Mouse (Mus musculus) midbrain, embryonic 15.5 days (tissue): ENCODE results near the gene Hoxd8. TPM values are rescaled to one million over a fixed set of nuclear protein-coding genes. Genes with fewer than 3 reads are reported as not detected.
A peak's percentile ranks its signal among the peaks of the same experiment; 100 is the strongest.

Experiments
- ATAC-seq: fragments of 200-750 bp; cut with Nextera tagmentation; replicated peaks from 2 replicates; pipeline ENCODE4 v1.8.0; 2017; ENCODE audit warnings: moderate TSS enrichment
- H3K27ac ChIP-seq: fragments of 300-500 bp; sonication (generic); 2 replicates; pipeline ENCODE4 v1.5.1; 2015; ENCODE audit warnings: mild to moderate bottlenecking, inconsistent platforms
- H3K27me3 ChIP-seq: fragments of 300-500 bp; sonication (generic); replicated peaks from 2 replicates; pipeline ENCODE4 v1.6.1; 2015; ENCODE audit warnings: inconsistent platforms
- H3K36me3 ChIP-seq: fragments of 300-500 bp; sonication (generic); replicated peaks from 2 replicates; pipeline ENCODE4 v1.6.1; 2015; ENCODE audit warnings: inconsistent platforms
- H3K4me1 ChIP-seq: fragments of 300-500 bp; sonication (generic); 2 replicates; pipeline ENCODE4 v1.6.1; 2015; ENCODE audit warnings: inconsistent platforms
- H3K4me2 ChIP-seq: fragments of 300-500 bp; sonication (generic); 2 replicates; pipeline ENCODE4 v1.6.1; 2015; ENCODE audit warnings: inconsistent platforms, mild to moderate bottlenecking, moderate library complexity
- H3K4me3 ChIP-seq: fragments of 300-500 bp; sonication (generic); 2 replicates; pipeline ENCODE4 v1.5.1; 2015; ENCODE audit warnings: mild to moderate bottlenecking, inconsistent platforms
- H3K9ac ChIP-seq: fragments of 300-500 bp; sonication (generic); 2 replicates; pipeline ENCODE4 v1.6.1; 2015; ENCODE audit warnings: mild to moderate bottlenecking, inconsistent platforms
- H3K9me3 ChIP-seq: fragments of 300-500 bp; sonication (generic); 2 replicates; pipeline ENCODE4 v1.6.1; 2016; ENCODE audit warnings: inconsistent platforms
- WGBS: fragments of 180-500 bp; shearing (Covaris S2); methylation state at CpG from one replicate; pipeline ENCODE4 v1.1.7; 2015; ENCODE audit warnings: mixed read lengths; 5-methylcytosine and 5-hydroxymethylcytosine counted together
- polyA plus RNA-seq: library from polyadenylated mRNA; unstranded; fragments of >200 nt; fragmentation: Nextera tagmentation; extraction: Ambion mirVana; gene quantifications from 2 replicates; pipeline ENCODE4 v1.2.1, GENCODE M21; 2015

Gene Hoxd8
- polyA plus RNA-seq, 1 experiment from 2014 or later: 0.10 TPM

GRCm38 (mm10) chr2:74721882-74722281, 17.5 kb downstream of the Hoxd8 start:
- H3K36me3 ChIP-seq: no peaks in the 10 kb centered on the region
- 5% methylated on average over 6 of the region's 6 CpGs for WGBS
- H3K9me3 ChIP-seq: no peaks in the 10 kb centered on the region
- no peak overlapping the region for H3K4me2 ChIP-seq
- H3K9ac ChIP-seq: no peak overlapping the region
- ATAC-seq: no peak
- H3K27me3 ChIP-seq: peaks cover 99% of the 10 kb centered on the region
- H3K4me1 ChIP-seq: 0 out of 2 replicates have a peak, but pooled peaks cover 2% of the 10 kb centered on the region
- H3K27ac ChIP-seq: no peak overlapping the region
- no peak overlapping the region for H3K4me3 ChIP-seq

GRCm38 (mm10) chr2:74722949-74723348, 18.5 kb downstream of the Hoxd8 start:
- no peak for ATAC-seq
- Histone ChIP-seq H3K4me1 (0 out of 2 replicates have a peak, but pooled peaks cover 3% of the 10 kb centered on the region), H3K4me3 (no peak overlapping the region), H3K36me3 (no peaks in the 10 kb centered on the region), H3K27ac (no peak overlapping the region), H3K9me3 (no peaks in the 10 kb centered on the region), H3K27me3 (peaks cover 99% of the 10 kb centered on the region), H3K9ac (no peak overlapping the region), H3K4me2 (no peak overlapping the region)
- WGBS: 4% methylated on average over 8 of the region's 8 CpGs

GRCm38 (mm10) chr2:74724244-74725015, 20.0 kb downstream of the Hoxd8 start:
- H3K9me3 ChIP-seq: no peaks in the 10 kb centered on the region
- no peak overlapping the region for H3K9ac ChIP-seq
- 7% methylated on average over 7 of the region's 7 CpGs for WGBS
- no peak overlapping the region for H3K4me2 ChIP-seq
- no peaks in the 10 kb centered on the region for H3K36me3 ChIP-seq
- H3K4me3 ChIP-seq: no peak overlapping the region
- H3K27ac ChIP-seq: no peak overlapping the region
- H3K27me3 ChIP-seq: peaks cover 99% of the 10 kb centered on the region
- 0 out of 2 replicates have a peak, but pooled peaks cover 3% of the 10 kb centered on the region for H3K4me1 ChIP-seq
- no peak for ATAC-seq

GRCm38 (mm10) chr2:74725171-74725570, 20.8 kb downstream of the Hoxd8 start:
- 0 out of 2 replicates have a peak, but pooled peaks cover 3% of the 10 kb centered on the region for H3K4me1 ChIP-seq
- H3K4me3 ChIP-seq: no peak overlapping the region
- ATAC-seq: no peak
- peaks cover 97% of the 10 kb centered on the region for H3K27me3 ChIP-seq
- H3K9ac ChIP-seq: no peak overlapping the region
- H3K9me3 ChIP-seq: no peaks in the 10 kb centered on the region
- H3K4me2 ChIP-seq: no peak overlapping the region
- H3K27ac ChIP-seq: no peak overlapping the region
- WGBS: 2% methylated on average over 17 of the region's 17 CpGs
- no peaks in the 10 kb centered on the region for H3K36me3 ChIP-seq

GRCm38 (mm10) chr2:74726551-74726950, 22.1 kb downstream of the Hoxd8 start, which contains the start of gene Gm28230:
Gm28230 (plus strand) TSS chr2:74726728.
- H3K4me3 ChIP-seq: no peak within 1 kb of the TSS
- no peak within 1 kb of the TSS for H3K27ac ChIP-seq
- H3K27me3 ChIP-seq: peaks cover 96% of the 10 kb centered on the region
- H3K9me3 ChIP-seq: no peaks in the 10 kb centered on the region
- no peaks in the 10 kb centered on the region for H3K36me3 ChIP-seq
- H3K9ac ChIP-seq: no peak within 1 kb of the TSS
- ATAC-seq: no peak
- H3K4me1 ChIP-seq: 0 out of 2 replicates have a peak, but pooled peaks cover 3% of the 10 kb centered on the region
- WGBS: 3% methylated on average over 5 of the region's 5 CpGs
- peak within 1 kb of the TSS; percentile 6; the same call in 1 of the 2 replicates for H3K4me2 ChIP-seq

- no peak overlapping the region for H3K9ac ChIP-seq
- H3K4me2 ChIP-seq: peak overlapping the region; percentile 6; the same call in 1 of the 2 replicates
- no peaks in the 10 kb centered on the region for H3K9me3 ChIP-seq
- ATAC-seq: no peak
- H3K4me1 ChIP-seq: 0 out of 2 replicates have a peak, but pooled peaks cover 3% of the 10 kb centered on the region
- no peaks in the 10 kb centered on the region for H3K36me3 ChIP-seq
- H3K27ac ChIP-seq: no peak overlapping the region
- under 1% methylated on average over 43 of the region's 43 CpGs for WGBS
- H3K4me3 ChIP-seq: no peak overlapping the region
- peaks cover 96% of the 10 kb centered on the region for H3K27me3 ChIP-seq
Observed at GRCm38 (mm10) chr2:74726973-74727639, 22.7 kb downstream of the Hoxd8 start.

GRCm38 (mm10) chr2:74727640-74728302, 23.4 kb downstream of the Hoxd8 start:
- no peaks in the 10 kb centered on the region for H3K9me3 ChIP-seq
- H3K27ac ChIP-seq: no peak overlapping the region
- H3K4me3 ChIP-seq: no peak overlapping the region
- WGBS: 1% methylated on average over 25 of the region's 25 CpGs
- no peak for ATAC-seq
- no peak overlapping the region for H3K4me2 ChIP-seq
- peaks cover 96% of the 10 kb centered on the region for H3K27me3 ChIP-seq
- 0 out of 2 replicates have a peak, but pooled peaks cover 3% of the 10 kb centered on the region for H3K4me1 ChIP-seq
- no peaks in the 10 kb centered on the region for H3K36me3 ChIP-seq
- no peak overlapping the region for H3K9ac ChIP-seq

GRCm38 (mm10) chr2:74728303-74728680, 23.9 kb downstream of the Hoxd8 start:
- Histone ChIP-seq H3K9ac (no peak overlapping the region), H3K36me3 (no peaks in the 10 kb centered on the region), H3K4me1 (0 out of 2 replicates have a peak, but pooled peaks cover 3% of the 10 kb centered on the region), H3K4me3 (no peak overlapping the region), H3K27me3 (peaks cover 94% of the 10 kb centered on the region), H3K4me2 (no peak overlapping the region), H3K27ac (no peak overlapping the region), H3K9me3 (no peaks in the 10 kb centered on the region)
- under 1% methylated on average over 13 of the region's 13 CpGs for WGBS
- no peak for ATAC-seq

GRCm38 (mm10) chr2:74730331-74730730, 25.9 kb downstream of the Hoxd8 start:
- no peak overlapping the region for H3K27ac ChIP-seq
- no peak overlapping the region for H3K4me3 ChIP-seq
- H3K9ac ChIP-seq: no peak overlapping the region
- no peaks in the 10 kb centered on the region for H3K9me3 ChIP-seq
- peaks cover 93% of the 10 kb centered on the region for H3K27me3 ChIP-seq
- 1% methylated on average over 8 of the region's 8 CpGs for WGBS
- H3K4me1 ChIP-seq: 0 out of 2 replicates have a peak, but pooled peaks cover 3% of the 10 kb centered on the region
- H3K36me3 ChIP-seq: no peaks in the 10 kb centered on the region
- H3K4me2 ChIP-seq: no peak overlapping the region
- no peak for ATAC-seq

GRCm38 (mm10) chr2:74731055-74731454, 26.6 kb downstream of the Hoxd8 start:
- Histone ChIP-seq H3K36me3 (no peaks in the 10 kb centered on the region), H3K4me2 (no peak overlapping the region), H3K9me3 (no peaks in the 10 kb centered on the region), H3K4me1 (peaks cover 5% of the 10 kb centered on the region), H3K9ac (no peak overlapping the region), H3K4me3 (no peak overlapping the region), H3K27ac (no peak overlapping the region), H3K27me3 (peaks cover 93% of the 10 kb centered on the region)
- no peak for ATAC-seq

- 2% methylated on average over 9 of the region's 9 CpGs for WGBS
- H3K27me3 ChIP-seq: peaks cover 93% of the 10 kb centered on the region
- H3K4me1 ChIP-seq: peaks cover 5% of the 10 kb centered on the region
- H3K36me3 ChIP-seq: no peaks in the 10 kb centered on the region
- no peaks in the 10 kb centered on the region for H3K9me3 ChIP-seq
- H3K4me2 ChIP-seq: no peak overlapping the region
- ATAC-seq: no peak
- no peak overlapping the region for H3K4me3 ChIP-seq
- no peak overlapping the region for H3K9ac ChIP-seq
- H3K27ac ChIP-seq: no peak overlapping the region
Observed at GRCm38 (mm10) chr2:74731799-74732512, 27.5 kb downstream of the Hoxd8 start.
